Mouse (Mus musculus): ENCODE data around the gene Gdpgp1.

The Gdpgp1 gene

GRCm38 (mm10) chr7:80227065-80227464, 5.6 kb upstream of the Gdpgp1 start:
- no peak for DNase-seq

GRCm38 (mm10) chr7:80230196-80230595, 2.5 kb upstream of the Gdpgp1 start:
- no peak for DNase-seq

GRCm38 (mm10) chr7:80231971-80232488, 635 bp upstream of the Gdpgp1 start:
- no peak for DNase-seq

- DNase-seq, result no peak
Measured at GRCm38 (mm10) chr7:80233799-80234198, 1.1 kb downstream of the Gdpgp1 start.

- no peak for DNase-seq
Measured at GRCm38 (mm10) chr7:80238542-80238941, 5.9 kb downstream of the Gdpgp1 start.

- no peak for DNase-seq
Measured at GRCm38 (mm10) chr7:80241661-80242060, 9.0 kb downstream of the Gdpgp1 start.

- no peak for DNase-seq
Measured at GRCm38 (mm10) chr7:80244851-80245250, 12.2 kb downstream of the Gdpgp1 start.

- DNase-seq, result peak; percentile 99
Measured at GRCm38 (mm10) chr7:80246148-80246721, 13.6 kb downstream of the Gdpgp1 start, which contains the start of gene Ttll13. Ttll13 (plus strand) TSS chr7:80246376.

GRCm38 (mm10) chr7:80246859-80247258, 14.2 kb downstream of the Gdpgp1 start:
- DNase-seq, result no peak

GRCm38 (mm10) chr7:80252437-80252836, 19.8 kb downstream of the Gdpgp1 start:
- DNase-seq, result no peak

GRCm38 (mm10) chr7:80252886-80253285, 20.2 kb downstream of the Gdpgp1 start:
- no peak for DNase-seq

GRCm38 (mm10) chr7:80255981-80256380, 23.3 kb downstream of the Gdpgp1 start:
- no peak for DNase-seq

- DNase-seq, result no peak
Measured at GRCm38 (mm10) chr7:80257706-80258105, 25.0 kb downstream of the Gdpgp1 start.

- DNase-seq, result peak; percentile 89 to 94
Measured at GRCm38 (mm10) chr7:80260625-80261371, 28.1 kb downstream of the Gdpgp1 start, which contains the start of gene Ngrn. Ngrn (plus strand) TSS chr7:80261215.

- no peak for DNase-seq
Measured at GRCm38 (mm10) chr7:80261372-80261990, 28.8 kb downstream of the Gdpgp1 start.

GRCm38 (mm10) chr7:80264606-80265005, 31.9 kb downstream of the Gdpgp1 start:
- DNase-seq, result no peak

GRCm38 (mm10) chr7:80267764-80268163, 35.1 kb downstream of the Gdpgp1 start:
- no peak for DNase-seq

GRCm38 (mm10) chr7:80268897-80269750, 36.5 kb downstream of the Gdpgp1 start, which contains the start of gene Vps33b:
Vps33b (plus strand) TSS chr7:80269649.
- DNase-seq, result peak; percentile 99

- peak in 1 of 2 experiments; percentile 64 for DNase-seq
Measured at GRCm38 (mm10) chr7:80269751-80270255, 37.1 kb downstream of the Gdpgp1 start.

GRCm38 (mm10) chr7:80273456-80273855, 40.8 kb downstream of the Gdpgp1 start:
- no peak for DNase-seq

GRCm38 (mm10) chr7:80276374-80276773, 43.7 kb downstream of the Gdpgp1 start:
- no peak for DNase-seq

- no peak for DNase-seq
Measured at GRCm38 (mm10) chr7:80280032-80280431, 47.4 kb downstream of the Gdpgp1 start.
